Mouse (Mus musculus): ENCODE measurements at regions not wholly inside any gene's neighbourhood (a gene's known extent, or its start where the extent isn't known, plus 50 kb on each side); places are given as distances from the start of the nearest gene placed in this dataset.

- no peak for TF ChIP-seq CTCF (IDR thresholded peaks at IDR 0.05; ENCODE audit: low read depth)
- no peak for TF ChIP-seq EP300 (IDR thresholded peaks at IDR 0.05; ENCODE audit: low read depth)
These were observed 79.2 kb upstream of the Tbc1d5 start for GRCm38 (mm10) chr17:51258316-51258715.

All from liver, postnatal 0 days (tissue).